Mouse (Mus musculus) retina, embryonic 14.5 days (tissue): Measurements from ENCODE around the gene Nod1.
"Not testable (repeated sequence)": the region's sequence is repeated elsewhere in the genome, so short reads cannot be mapped to it uniquely, and the experiment has no call there.

Source experiments
- DNase-seq: peaks from one replicate; pipeline ENCODE4 v3.0.0-alpha.2; 2015; ENCODE audit warnings: low spot score

The Nod1 gene

DNA sequence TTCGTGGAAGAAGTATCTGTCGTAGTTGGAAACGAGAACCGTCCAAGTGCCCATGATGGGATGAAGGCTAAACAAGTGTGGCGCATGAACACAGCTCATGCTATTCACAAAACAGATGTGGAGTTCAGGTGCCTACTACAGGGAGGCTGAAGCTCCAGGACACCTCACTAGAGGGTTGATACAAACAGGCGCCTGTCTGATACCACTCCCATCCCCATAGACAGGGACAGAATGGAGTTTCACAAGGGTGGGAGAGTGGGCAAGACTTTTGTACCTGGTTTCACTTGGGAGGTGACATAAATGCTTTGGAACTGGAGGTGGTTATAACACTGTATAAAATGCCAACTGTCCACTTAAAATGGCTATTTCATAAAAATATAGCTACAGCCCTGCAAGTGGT, 7.0 kb upstream of the Nod1 start:
- no peak for DNase-seq

DNA sequence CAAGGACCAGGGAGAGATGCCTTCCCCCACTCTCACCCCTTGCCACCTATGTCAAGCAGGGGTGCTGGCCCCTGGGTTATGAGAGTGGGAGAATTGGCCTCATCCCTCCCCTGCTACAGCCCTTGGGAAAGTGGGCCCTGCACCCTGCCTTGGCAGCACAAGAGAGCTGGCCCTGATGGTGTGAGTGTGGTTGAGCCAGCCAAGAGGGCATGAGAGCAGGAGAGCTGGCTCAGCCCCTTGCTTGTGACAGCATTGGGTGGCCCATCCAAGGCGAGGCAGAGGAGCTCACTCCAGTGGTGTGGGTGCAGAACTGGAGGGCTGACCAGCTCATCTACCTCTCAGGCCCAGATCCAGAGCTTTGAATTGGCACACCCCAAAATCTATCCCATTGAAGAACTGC, 3.2 kb upstream of the Nod1 start:
- DNase-seq: no peak

DNA sequence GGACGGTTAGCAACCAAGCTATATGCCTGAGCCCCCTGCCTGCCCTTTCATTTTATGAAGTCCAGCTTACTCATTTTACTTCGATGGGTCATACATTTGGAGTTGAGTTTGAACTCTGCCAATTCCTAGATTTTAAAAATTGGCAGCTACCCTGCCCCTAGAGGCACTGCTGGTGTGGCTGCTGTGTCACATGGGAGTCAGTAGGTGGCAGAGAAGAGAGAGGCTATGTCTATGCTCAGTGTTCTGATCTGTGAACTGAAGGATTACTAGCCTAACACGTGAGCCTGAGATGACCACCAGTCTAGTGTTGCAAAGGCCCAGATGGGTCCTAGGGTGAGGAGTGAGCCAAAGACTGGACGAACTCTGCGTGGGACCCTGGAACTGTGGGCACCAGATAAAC, 2.1 kb upstream of the Nod1 start:
- peak; percentile 45 for DNase-seq

DNA sequence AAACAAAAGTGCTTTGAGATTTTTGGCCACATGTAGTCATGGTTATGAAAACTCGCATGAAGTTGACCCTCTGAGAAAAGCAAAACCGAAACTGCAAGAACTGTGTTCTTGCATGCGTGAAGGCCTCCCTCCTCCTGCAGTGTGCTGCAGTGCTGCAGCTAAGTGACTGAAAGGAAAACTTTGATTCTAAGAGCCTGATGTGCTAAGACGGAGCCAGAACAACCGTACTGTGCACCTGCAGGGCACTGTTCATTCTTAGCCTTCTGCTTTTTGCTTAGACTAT, 458 bp upstream of the Nod1 start:
- peak; percentile 29 for DNase-seq

DNA sequence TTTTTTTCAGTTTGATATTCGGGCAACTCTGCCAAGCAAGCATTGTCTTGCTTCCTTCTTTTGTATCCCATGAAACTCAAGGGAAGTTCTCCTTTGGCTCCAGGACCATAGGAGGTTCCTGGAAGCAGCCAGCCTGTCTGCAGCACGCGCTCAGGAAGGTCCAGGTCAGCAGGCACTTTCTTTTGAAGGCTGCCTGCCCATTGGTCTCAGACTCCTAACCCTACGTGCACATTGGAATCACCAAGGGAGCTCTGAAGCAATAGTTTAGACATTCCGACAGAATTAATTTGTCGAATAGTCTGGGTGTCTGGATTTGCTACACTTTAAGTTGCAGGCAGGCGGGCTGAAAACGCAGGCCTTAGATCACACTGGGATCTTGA, 691 bp downstream of the Nod1 start:
- DNase-seq: no peak

DNA sequence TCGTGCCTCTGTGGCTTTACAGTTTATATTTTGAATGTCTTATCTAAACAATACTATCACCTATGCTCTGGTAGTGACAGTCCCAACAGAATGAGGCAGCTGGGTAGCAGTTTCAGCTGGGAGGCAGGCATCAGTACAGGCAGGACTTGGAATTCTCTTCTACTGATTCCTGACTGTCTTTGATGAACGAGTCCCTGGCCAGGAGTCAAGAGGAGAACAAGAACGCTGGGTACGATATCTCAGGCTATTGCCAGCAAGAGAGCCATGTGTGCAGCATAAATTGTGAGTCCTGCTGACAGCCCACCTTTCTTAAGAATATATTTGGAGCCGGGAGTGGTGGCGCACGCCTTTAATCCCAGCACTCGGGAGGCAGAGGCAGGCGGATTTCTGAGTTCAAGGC, 1.9 kb downstream of the Nod1 start:
- no peak for DNase-seq

DNA sequence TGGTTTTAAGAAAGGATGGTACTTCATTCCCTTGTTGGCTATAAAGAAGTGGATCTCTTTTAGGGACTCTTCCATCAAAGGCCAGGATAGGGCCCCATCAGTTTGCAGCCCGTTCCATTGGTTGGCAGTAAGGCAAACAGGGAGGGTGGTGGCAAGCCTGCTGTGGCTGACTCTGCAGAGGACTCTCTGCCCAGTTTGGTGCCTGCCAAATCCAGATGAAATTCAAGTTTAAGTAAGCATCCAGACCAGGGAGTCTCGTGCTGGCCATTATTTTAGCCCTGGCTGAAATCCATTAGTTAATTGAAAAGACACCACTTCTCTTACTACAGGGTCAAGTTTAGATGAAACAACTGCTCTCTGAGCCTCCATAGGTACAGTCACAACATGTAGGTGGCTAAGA, 2.6 kb downstream of the Nod1 start:
- no peak for DNase-seq

DNA sequence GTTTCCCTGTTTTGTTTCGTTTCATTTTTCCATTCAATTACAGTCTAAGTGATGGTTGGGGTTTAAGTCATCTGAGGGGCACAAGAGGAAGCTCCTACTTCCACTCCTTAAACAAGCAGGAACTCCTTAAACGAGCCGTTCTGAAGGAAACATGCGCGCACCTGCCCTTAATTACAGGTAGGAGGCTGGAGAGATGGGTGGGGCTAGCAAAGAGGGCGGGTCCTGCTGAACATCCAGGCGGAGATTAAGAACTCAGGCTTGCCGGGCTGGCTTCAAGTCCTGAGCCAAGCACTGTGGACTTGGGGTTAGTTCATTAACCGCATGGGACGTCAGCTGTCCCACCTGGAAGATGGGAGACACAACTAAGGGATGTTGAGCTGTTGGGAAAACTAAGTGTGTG, 4.8 kb downstream of the Nod1 start:
- DNase-seq: no peak

DNA sequence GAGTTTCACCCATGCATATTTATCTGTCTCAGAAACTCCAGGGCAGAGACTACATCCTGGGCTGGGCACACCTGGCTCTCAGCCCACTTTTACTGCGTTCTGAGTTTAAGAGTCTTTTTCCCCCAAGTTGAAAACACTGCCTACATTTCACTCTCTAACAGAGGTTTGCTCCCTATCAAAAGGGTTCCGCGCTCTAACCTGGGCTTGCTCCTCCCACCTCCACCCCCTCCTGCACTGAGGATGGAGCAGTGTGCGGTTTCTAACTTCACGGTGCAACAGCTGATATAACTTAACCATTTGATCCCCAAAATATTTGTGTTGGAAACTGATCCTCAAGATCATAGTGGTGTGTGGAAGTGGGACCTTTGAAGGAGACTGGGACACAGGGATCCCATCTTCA, 7.2 kb downstream of the Nod1 start:
- no peak for DNase-seq

DNA sequence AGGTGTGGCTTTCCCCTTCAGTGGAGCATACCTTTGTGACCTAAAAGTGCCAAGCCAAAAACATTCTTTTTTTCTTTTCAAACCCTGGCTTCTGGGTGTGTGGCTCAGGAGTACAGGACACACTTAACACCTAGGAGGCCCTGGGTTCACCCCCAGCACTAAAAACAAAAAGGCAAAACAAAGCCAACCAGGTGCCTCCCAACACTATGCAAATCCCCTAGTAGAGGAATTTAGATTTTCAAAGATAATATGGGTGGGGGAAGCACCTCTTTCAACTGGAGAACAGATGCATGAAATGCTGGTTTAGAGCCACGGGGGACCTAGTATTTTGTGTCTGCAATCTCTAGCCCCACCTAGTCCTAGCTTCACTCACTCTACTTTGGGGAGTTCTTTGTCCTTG, 7.7 kb downstream of the Nod1 start:
- no peak for DNase-seq

DNA sequence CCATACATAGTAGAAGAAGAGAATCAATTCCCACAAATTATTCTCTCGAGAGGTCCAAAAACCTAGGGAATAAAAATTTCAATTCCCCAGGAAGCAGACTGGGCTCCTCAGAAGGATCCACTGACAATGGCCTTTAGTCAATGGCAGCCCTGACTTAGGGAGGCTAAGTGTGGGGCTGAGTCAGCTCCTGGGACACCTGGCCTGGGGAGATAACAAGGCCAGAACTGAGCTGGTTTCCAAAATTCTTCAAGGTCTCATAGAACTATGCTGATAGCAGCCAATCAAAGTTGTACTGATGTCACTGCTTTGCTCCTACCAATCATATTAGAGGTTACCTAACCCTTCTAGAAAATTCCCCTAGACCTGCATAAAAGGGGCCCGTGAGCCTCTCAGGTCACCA, 8.8 kb downstream of the Nod1 start:
- DNase-seq: no peak

DNA sequence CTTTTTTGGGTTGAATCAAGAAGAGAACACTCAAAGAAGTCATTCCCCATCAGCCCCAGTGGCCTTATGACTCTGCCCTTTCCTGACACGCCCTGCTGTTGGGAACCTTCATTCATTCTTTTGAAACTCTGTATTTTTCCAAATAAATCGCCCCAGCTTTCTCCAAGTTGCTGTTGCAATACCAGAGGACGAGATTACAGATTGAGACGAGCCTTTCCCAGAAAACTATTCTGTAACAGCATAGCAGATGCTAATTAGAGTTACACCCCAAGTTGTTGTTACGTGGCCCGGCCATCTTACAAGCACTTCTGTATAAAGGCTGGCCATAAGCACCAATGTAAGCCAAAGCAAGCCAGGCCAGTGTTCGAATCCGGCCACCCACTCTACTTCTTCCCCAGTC, 14.8 kb downstream of the Nod1 start:
- DNase-seq: no peak

DNA sequence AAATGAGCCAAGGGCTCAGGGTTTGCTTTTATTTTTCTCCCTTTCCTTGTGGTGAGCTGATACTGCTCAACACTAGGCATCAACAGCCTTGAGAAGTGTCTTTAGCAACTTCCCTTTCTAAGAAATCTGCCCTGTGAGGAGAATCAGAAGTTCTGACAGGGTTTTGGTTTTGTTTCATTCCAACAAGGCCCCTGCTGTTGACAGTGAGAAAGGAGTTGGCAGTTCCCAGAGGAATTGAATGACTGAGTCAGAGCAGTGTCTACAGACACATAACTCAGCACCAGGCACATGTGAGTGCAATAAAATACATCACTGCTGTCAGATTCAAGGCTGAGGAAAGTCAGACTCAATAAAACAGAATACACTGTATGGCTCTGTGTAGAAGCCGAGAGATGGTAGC, 16.0 kb downstream of the Nod1 start:
- no peak for DNase-seq

DNA sequence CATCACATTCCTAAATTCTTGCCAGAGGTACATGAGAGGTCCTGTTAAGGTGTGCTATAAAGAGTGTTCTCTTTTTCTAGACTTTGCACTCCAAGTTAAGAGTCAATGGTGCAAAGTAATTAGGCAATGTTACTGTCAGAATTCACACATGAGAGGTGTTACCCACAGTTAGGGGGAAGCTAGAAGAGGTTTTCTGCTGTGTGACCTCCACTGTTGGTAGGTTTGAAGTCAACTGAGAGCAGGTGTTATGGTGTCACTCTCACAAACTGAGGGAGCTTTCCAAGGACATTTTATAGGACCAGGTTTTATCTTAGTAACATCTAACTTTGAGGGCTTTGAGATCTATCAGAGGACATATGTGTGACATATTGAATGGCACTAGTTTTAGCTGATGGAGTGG, 16.5 kb downstream of the Nod1 start:
- no peak for DNase-seq

DNA sequence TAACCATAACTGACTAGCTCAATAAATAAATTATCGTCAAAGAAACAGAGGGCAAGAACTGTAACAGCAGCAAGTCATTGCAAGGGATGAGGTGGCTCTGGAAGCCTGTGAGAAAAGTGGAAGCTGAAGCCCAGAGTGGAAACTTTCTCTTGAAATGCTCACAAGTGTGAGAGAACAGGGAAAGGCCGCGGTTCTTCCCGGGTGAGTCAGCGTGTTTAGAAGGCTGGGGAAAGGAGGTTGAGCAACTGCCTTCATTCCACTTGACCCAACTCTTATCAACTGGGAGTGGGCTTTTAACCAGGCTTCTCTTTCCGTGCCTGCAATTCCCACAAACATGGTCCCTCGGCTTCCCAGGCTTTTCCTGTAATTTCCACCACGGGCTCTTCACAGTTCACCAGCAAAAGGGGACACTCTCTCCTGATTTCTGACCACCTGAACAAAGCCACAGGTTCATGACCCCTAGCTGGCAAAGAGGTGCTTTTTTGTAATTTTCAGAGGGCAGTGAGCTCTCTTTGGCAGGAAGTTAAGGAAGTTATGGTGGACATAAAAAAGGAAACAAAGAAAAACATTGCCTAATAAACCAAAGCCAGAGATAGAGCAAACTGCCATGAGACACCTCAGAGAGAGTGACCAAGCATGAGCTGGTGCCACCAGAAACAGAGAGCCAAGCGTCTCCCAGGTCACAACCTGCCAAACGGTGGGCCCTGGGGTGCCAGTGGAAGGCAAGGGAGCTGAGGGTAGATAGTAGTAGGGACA, 17.6 kb downstream of the Nod1 start:
- no peak for DNase-seq

DNA sequence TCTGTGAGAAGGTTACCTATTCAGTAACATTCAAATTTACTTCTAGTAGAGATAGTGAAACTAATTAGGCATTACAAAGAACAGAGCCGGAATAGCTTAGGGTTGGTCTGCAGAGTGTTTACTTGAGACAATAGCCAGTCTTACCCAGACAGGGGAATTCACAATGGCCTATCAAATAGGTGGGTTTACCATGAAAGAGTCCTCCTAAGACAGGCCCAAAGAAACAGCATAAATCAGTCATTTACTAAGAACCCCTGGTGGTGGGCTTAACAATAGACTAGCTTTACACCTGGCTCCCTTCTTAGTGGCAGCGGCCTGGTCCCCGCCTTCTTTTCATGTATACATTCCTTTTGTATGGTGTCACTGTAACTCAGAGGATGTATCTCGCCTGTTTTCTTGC, 19.0 kb downstream of the Nod1 start:
- not testable (repeated sequence) for DNase-seq

DNA sequence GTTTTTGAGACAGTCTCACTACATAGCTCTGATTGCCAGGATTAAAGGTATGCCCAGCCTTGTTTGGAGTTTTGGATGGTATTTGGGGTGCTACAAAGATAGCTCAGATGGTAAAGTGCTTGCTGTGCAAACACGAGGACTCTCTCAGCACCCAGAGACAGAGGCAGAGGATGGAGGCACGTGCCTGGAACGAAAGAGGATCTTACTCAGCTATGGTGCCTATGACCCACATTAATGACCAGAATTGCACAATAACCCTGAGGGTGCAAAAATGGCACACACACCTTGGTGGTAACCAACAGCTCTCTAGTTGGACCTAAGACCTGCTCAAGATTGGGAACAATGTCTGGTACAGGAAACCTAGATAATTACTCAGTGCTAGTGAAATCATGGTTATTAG, 19.9 kb downstream of the Nod1 start:
- no peak for DNase-seq

DNA sequence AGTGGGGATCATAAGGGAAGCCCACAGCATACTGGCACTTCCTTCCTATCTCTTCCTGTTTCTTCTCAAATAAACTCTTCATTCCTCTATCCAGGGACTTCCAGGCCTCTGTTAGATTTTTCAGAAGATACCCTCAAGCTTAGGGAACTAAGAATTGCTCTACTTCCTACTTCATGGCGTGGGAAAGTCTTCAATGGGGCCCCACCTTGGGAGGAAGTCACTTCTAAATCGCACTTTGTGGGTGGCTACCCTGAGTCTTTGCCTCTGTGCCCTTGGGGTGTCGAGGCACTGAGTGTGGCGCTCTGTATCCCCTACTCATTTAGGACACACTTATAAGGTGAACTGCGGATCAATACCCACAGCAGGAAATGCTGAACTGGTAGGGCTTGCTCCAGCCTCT, 23.7 kb downstream of the Nod1 start:
- DNase-seq: no peak

DNA sequence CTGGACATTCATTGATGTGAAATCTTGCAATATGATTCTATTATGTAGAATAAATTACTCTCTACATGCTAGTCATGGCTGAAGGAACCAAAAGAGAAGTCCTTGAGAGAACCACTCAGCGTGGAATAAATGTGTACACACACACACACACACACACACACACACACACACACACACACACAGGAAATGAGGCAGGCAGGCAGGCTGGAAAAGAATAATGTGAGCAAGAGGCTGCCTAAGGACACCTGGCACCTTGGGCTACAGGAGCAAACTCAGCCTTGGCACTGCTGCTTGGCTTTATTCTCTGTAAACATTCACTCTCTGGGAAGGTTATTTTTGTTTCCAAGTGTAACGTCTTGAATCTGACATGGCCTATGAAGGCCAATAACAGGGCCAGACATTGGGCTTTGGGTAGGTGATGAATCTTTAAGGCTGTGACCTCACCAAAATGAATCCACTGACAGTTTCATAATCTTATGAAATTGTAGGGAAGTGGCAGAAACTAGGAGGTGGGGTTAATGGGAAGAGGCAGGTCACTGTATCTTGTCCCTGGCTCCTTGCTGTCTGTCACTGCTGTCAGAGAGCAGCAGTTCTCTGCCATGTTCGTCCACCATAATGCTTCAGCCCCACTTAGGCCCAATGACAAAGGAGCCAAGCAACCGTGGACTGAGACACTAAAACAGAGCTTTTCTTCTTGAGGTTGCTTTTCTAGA, 26.0 kb downstream of the Nod1 start:
- DNase-seq: no peak

DNA sequence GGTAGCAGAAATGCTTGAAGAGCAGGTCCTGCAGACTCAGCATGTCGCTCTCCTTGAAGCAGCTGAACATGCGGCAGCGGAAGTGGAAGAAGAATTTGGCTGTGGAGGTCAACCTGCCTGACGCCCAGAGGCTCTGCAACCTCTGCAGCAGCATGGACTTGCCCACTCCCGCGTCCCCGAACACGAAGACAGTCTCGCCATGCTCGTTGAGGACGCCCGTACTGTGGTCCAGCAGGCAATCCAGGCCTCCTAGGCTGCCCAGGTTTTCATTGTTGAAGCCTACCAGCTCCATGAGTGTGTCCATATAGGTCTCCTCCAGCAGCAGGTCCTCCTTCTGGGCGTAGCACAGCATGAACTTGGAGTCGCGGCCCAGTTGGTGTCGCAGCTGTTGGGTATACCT, 27.9 kb downstream of the Nod1 start:
- DNase-seq: no peak

DNA sequence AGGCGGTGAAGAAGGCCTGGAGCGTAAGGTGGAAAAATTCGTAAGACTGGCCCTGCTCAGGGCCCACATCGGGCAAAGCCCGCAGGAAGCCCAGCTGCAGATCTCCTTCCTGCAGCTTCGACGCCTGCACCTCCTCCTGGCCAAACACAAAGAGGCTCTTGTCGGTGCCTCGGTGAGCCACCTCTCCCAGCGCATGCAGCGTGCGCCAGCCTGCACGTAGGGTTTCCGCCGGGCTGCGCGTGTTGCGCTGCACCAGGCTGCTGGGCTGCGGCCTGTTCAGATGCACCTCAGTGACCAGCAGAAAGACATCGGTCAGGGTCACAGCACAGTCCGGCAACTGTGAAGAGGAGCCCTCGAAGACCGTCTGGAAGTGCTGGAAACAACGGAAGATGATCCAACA, 28.7 kb downstream of the Nod1 start:
- DNase-seq: no peak

DNA sequence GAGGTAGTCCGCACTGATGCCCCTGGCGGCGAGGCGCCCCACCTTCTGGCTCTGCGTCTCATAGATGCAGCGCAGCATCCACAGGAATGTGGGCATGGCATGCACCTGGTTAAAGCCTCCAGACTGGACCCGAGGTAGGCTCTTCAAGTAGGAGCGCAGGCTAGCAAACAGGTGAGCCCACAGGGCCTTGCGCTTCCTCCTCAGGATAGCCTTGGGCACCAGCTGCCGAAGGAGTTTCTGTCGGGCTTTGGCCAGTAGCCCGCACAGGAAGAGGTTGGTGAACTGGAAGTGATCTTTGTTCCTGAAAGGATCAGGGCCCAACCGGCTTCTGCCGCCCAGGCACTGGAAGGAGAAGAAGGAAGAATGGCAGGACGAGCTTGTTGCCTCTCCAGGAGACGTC, 29.1 kb downstream of the Nod1 start:
- peak; percentile 2 for DNase-seq

DNA sequence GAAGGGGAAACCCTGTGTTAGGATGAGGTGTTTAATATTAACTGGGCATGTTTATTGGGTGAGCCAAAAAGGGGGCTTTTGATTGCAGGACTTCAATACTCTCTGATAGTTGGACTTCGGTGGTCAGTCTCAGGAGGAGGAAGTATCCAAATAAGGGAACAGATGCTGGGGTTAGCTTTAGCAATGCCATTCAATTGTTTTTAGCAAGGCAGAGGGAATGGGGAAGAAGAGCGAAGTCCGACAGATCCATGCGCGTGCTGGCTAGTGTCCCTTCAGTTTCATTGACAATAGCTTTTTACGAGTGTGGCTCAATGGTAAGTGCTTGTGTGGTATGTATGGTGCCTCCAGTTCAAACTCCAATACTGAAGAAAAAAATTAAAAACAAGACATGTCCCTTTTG, 31.3 kb downstream of the Nod1 start:
- no peak for DNase-seq

DNA sequence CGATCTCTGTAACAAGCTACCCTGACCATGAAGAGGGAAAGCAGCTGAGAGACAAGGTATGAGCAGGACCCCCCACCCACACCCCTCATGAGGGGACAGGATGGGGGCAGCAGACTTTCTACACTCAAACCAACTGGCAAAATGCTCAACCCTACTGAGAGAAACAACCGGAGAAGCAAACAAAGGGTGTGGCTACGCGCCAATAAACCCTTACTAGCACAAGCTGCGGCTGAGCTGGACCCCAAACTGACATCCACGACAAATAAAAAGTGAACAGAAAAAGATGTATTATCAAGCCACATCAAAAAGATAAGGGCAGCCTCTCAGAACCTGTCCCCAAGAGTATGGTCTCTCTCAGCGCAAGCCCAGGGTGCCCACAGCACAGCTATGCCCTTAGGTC, 32.3 kb downstream of the Nod1 start:
- no peak for DNase-seq
